Mouse (Mus musculus) naive thymus-derived CD4-positive, alpha-beta T cell, adult 2 months (primary cell): Measurements from ENCODE around the gene Zmat5.
A peak's percentile ranks its signal among the peaks of the same experiment; 100 is the strongest.

Experiments
- DNase-seq: peaks from one replicate; pipeline ENCODE4 v3.0.0-alpha.2; 2011; ENCODE audit warnings: low read depth

The Zmat5 gene

GRCm38 (mm10) chr11:4704072-4704964, at the start of gene Zmat5, which contains the start of gene Uqcr10:
TSS of gene Zmat5 (plus strand) at chr11:4704678.
TSS of gene Uqcr10 (minus strand) at chr11:4704342.
- DNase-seq: peak; percentile 98

GRCm38 (mm10) chr11:4659818-4660217, 44.7 kb upstream of the Zmat5 start:
- DNase-seq: no peak

- DNase-seq: no peak
Observed at GRCm38 (mm10) chr11:4660309-4661025, 44.0 kb upstream of the Zmat5 start.

- DNase-seq: no peak
Observed at GRCm38 (mm10) chr11:4661324-4661723, 43.2 kb upstream of the Zmat5 start.

- no peak for DNase-seq
Observed at GRCm38 (mm10) chr11:4661871-4662495, 42.5 kb upstream of the Zmat5 start.

GRCm38 (mm10) chr11:4662496-4662878, 42.0 kb upstream of the Zmat5 start:
- no peak for DNase-seq

GRCm38 (mm10) chr11:4671736-4672135, 32.7 kb upstream of the Zmat5 start:
- DNase-seq: no peak

GRCm38 (mm10) chr11:4674593-4674992, 29.9 kb upstream of the Zmat5 start:
- DNase-seq: no peak

- DNase-seq: no peak
Observed at GRCm38 (mm10) chr11:4675126-4675562, 29.3 kb upstream of the Zmat5 start.

GRCm38 (mm10) chr11:4675693-4676092, 28.8 kb upstream of the Zmat5 start:
- no peak for DNase-seq

- DNase-seq: no peak
Observed at GRCm38 (mm10) chr11:4677250-4677872, 27.1 kb upstream of the Zmat5 start.

GRCm38 (mm10) chr11:4678700-4679440, 25.6 kb upstream of the Zmat5 start:
- DNase-seq: no peak

GRCm38 (mm10) chr11:4679441-4679832, 25.0 kb upstream of the Zmat5 start:
- no peak for DNase-seq

- no peak for DNase-seq
Observed at GRCm38 (mm10) chr11:4680126-4680525, 24.4 kb upstream of the Zmat5 start.

- no peak for DNase-seq
Observed at GRCm38 (mm10) chr11:4683516-4683915, 21.0 kb upstream of the Zmat5 start.

- no peak for DNase-seq
Observed at GRCm38 (mm10) chr11:4684186-4684585, 20.3 kb upstream of the Zmat5 start.

GRCm38 (mm10) chr11:4685071-4685470, 19.4 kb upstream of the Zmat5 start:
- no peak for DNase-seq

GRCm38 (mm10) chr11:4685510-4685909, 19.0 kb upstream of the Zmat5 start:
- no peak for DNase-seq

- no peak for DNase-seq
Observed at GRCm38 (mm10) chr11:4687027-4687426, 17.5 kb upstream of the Zmat5 start.

- no peak for DNase-seq
Observed at GRCm38 (mm10) chr11:4687874-4688273, 16.6 kb upstream of the Zmat5 start.

GRCm38 (mm10) chr11:4688632-4689380, 15.7 kb upstream of the Zmat5 start:
- no peak for DNase-seq
